Mouse (Mus musculus): Measurements from ENCODE around the gene Zc3hav1l. TPM values are rescaled to one million over a fixed set of nuclear protein-coding genes. Genes with fewer than 3 reads are reported as not detected.

The Zc3hav1l gene
- total and polyA plus RNA-seq, 3 experiments, result 5.6 to 30.6 (median 7.3) TPM

DNA sequence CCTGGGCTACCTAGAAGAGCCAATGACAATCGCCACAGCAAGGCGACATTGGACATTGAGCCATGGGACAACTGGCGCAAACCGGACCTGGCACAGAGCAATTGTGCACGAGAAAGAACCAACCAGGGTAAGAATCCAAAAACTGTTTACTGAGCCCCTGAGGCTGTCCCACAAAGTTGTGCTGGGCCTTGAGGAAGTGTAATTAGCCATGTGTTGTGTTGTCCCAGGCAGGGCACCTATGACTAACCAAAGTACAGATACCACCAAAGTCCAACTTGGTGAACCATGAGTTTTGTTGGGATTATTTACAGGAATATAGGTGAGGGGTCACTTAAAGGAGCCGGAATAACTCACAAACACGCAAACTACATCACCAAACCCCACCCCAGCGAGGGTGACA is 41.6 kb downstream of the Zc3hav1l start:
- TF ChIP-seq GATA2 (IDR thresholded peaks at IDR 0.05; ENCODE audit: borderline replicate concordance, low read depth, low read length) (no peak), POLR2AphosphoS5 (IDR thresholded peaks at IDR 0.05; ENCODE audit: insufficient replicate concordance, low read depth, low read length) (no peak), TAL1 (conservative IDR thresholded peaks at IDR 0.05; ENCODE audit: low read depth, low read length) (no peak), GATA1 (IDR thresholded peaks at IDR 0.05; ENCODE audit: borderline replicate concordance, low read length) (no peak), CTCF (IDR thresholded peaks at IDR 0.05; ENCODE audit: low read depth, low read length) (no peak)
- H3K9me3 ChIP-seq (replicated peaks), result no peaks in the 10 kb centered on the region

DNA sequence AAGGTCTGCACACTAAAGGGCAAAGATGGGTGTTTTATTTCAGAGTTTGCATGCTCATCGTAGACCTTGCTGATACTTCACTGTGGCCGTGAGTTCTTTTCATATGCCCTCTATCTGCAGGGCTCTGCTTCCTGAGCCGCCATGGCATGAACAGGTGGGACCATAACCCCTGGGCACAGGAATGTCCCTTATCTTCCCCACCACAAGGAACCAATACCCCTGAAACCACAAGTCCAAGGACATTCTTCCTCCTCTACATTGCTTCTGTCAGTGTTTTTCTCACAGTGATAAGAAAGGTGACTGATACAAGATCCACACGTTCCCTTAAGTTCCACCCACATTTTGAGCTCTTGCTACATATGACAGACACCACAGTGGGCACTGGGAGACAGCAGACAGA is 42.3 kb downstream of the Zc3hav1l start:
- TF ChIP-seq CTCF (IDR thresholded peaks at IDR 0.05; ENCODE audit: low read depth, low read length) (no peak), TAL1 (conservative IDR thresholded peaks at IDR 0.05; ENCODE audit: low read depth, low read length) (no peak), POLR2AphosphoS5 (IDR thresholded peaks at IDR 0.05; ENCODE audit: insufficient replicate concordance, low read depth, low read length) (no peak), GATA2 (IDR thresholded peaks at IDR 0.05; ENCODE audit: borderline replicate concordance, low read depth, low read length) (no peak), GATA1 (IDR thresholded peaks at IDR 0.05; ENCODE audit: borderline replicate concordance, low read length) (no peak)
- ATAC-seq (ENCODE audit: extremely low read depth, insufficient number of reproducible peaks, low FRiP score, poor library complexity, severe bottlenecking) (no peak), DNase-seq (ENCODE audit: low spot score) (no peak)
- H3K36me3 ChIP-seq (replicated peaks), result no peaks in the 10 kb centered on the region
- H3K4me1 ChIP-seq (ENCODE audit: insufficient read depth, low read depth, low read length), result peaks cover 18% of the 10 kb centered on the region
- H3K27me3 ChIP-seq (ENCODE audit: insufficient read depth, low read length), result peaks cover 53% of the 10 kb centered on the region
- H3K9me3 ChIP-seq (replicated peaks), result no peaks in the 10 kb centered on the region
- H3K4me3 ChIP-seq (ENCODE audit: low read depth, low read length), result no peak overlapping the region

More for the DNA sequence above, 41.6 kb downstream of the Zc3hav1l start:
- DNase-seq (ENCODE audit: low spot score), result no peak
- ATAC-seq (ENCODE audit: extremely low read depth, insufficient number of reproducible peaks, low FRiP score, poor library complexity, severe bottlenecking), result no peak
- Histone ChIP-seq H3K4me3 (ENCODE audit: low read depth, low read length) (no peak overlapping the region), H3K27me3 (ENCODE audit: insufficient read depth, low read length) (peaks cover 50% of the 10 kb centered on the region), H3K36me3 (replicated peaks) (no peaks in the 10 kb centered on the region), H3K4me1 (ENCODE audit: insufficient read depth, low read depth, low read length) (peaks cover 18% of the 10 kb centered on the region)

DNA sequence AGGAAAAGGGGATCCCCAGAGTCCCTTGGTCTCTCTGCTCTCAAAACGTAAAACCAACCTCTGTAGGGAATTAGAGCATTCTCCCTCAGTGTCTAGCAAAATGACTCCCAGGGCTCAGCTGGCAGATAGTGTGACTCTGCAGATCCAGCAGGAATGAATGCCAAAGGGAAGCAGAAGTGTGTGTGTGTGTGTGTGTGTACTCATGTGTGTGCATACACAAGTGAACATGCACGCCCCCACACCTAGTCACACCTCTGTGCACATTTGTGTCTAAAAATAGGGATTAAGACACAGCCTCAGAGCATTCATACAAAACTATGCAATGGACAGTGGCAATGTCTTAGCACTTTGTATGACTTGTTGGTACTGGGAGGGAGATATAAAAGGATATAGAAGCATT is 43.3 kb downstream of the Zc3hav1l start:
- TF ChIP-seq GATA1 (IDR thresholded peaks at IDR 0.05; ENCODE audit: borderline replicate concordance, low read length) (no peak), CTCF (IDR thresholded peaks at IDR 0.05; ENCODE audit: low read depth, low read length) (no peak), POLR2AphosphoS5 (IDR thresholded peaks at IDR 0.05; ENCODE audit: insufficient replicate concordance, low read depth, low read length) (no peak), TAL1 (conservative IDR thresholded peaks at IDR 0.05; ENCODE audit: low read depth, low read length) (no peak), GATA2 (IDR thresholded peaks at IDR 0.05; ENCODE audit: borderline replicate concordance, low read depth, low read length) (no peak)
- peaks cover 60% of the 10 kb centered on the region for H3K27me3 ChIP-seq (ENCODE audit: insufficient read depth, low read length)
- peaks cover 18% of the 10 kb centered on the region for H3K4me1 ChIP-seq (ENCODE audit: insufficient read depth, low read depth, low read length)

DNA sequence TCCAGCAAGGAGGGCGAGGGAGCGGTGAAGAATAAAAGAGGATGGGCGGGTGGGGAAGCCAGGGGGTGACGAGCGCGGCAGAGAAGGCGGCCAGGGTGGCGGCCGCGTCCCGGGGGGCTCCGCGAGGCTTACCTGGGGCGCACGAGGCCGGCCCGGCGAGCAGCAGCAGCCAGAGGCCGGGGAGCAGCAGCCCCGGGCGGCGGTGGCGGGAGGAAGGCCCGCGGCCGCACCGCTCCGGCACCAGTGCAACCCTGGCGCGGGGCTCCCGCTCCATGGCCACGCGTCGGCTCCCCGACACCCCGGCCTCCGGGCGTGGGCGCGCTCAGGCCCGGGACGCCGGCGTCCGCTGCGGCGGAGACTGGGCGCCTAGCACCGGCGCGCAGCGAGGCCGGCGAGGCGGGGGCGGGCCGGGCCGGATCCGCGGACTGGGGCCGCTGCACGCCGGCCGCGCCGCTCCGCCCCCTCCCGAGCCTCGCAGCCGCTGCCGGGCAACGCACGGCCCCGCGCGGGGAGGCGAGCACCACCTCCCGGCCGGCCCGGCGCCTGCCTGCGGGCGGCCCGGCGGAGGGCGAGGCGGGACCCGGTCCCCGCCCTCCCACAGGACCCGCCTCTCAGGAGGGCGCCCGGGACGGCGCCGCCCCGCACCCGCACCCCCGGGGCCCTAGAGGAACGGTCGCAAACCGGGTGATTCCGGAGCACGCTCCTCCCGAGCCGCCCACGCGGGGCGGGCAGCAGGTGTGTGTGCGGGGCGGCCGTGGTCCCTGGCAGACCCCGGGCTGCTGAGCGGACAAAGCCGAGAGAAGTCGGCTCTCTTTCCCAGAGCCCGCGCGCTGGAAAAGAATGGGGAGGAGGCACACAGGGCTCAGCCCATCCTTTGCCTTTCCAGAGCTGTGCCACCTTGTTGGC is 45.1 kb downstream of the Zc3hav1l start, which contains the start of gene D630045J12Rik:
Gene D630045J12Rik, minus strand, starts transcription at position 274 of the 906 bp plus-strand sequence.
- Histone ChIP-seq H3K4me3 (ENCODE audit: low read depth, low read length) (peak within 1 kb of the TSS; percentile 67), H3K27me3 (ENCODE audit: insufficient read depth, low read length) (peaks cover 72% of the 10 kb centered on the region), H3K4me1 (ENCODE audit: insufficient read depth, low read depth, low read length) (peaks cover 18% of the 10 kb centered on the region), H3K36me3 (replicated peaks) (no peaks in the 10 kb centered on the region), H3K9me3 (replicated peaks) (no peaks in the 10 kb centered on the region)
- TF ChIP-seq CTCF (IDR thresholded peaks at IDR 0.05; ENCODE audit: low read depth, low read length) (no peak), GATA2 (IDR thresholded peaks at IDR 0.05; ENCODE audit: borderline replicate concordance, low read depth, low read length) (no peak), POLR2AphosphoS5 (IDR thresholded peaks at IDR 0.05; ENCODE audit: insufficient replicate concordance, low read depth, low read length) (no peak), GATA1 (IDR thresholded peaks at IDR 0.05; ENCODE audit: borderline replicate concordance, low read length) (no peak), TAL1 (conservative IDR thresholded peaks at IDR 0.05; ENCODE audit: low read depth, low read length) (no peak)
- peak; percentile 56 for DNase-seq (ENCODE audit: low spot score)
- no peak for ATAC-seq (ENCODE audit: extremely low read depth, insufficient number of reproducible peaks, low FRiP score, poor library complexity, severe bottlenecking)

More for the DNA sequence above, 43.3 kb downstream of the Zc3hav1l start:
- no peaks in the 10 kb centered on the region for H3K36me3 ChIP-seq (replicated peaks)
- DNase-seq (ENCODE audit: low spot score), result no peak
- no peak for ATAC-seq (ENCODE audit: extremely low read depth, insufficient number of reproducible peaks, low FRiP score, poor library complexity, severe bottlenecking)
- no peaks in the 10 kb centered on the region for H3K9me3 ChIP-seq (replicated peaks)
- H3K4me3 ChIP-seq (ENCODE audit: low read depth, low read length), result no peak overlapping the region

DNA sequence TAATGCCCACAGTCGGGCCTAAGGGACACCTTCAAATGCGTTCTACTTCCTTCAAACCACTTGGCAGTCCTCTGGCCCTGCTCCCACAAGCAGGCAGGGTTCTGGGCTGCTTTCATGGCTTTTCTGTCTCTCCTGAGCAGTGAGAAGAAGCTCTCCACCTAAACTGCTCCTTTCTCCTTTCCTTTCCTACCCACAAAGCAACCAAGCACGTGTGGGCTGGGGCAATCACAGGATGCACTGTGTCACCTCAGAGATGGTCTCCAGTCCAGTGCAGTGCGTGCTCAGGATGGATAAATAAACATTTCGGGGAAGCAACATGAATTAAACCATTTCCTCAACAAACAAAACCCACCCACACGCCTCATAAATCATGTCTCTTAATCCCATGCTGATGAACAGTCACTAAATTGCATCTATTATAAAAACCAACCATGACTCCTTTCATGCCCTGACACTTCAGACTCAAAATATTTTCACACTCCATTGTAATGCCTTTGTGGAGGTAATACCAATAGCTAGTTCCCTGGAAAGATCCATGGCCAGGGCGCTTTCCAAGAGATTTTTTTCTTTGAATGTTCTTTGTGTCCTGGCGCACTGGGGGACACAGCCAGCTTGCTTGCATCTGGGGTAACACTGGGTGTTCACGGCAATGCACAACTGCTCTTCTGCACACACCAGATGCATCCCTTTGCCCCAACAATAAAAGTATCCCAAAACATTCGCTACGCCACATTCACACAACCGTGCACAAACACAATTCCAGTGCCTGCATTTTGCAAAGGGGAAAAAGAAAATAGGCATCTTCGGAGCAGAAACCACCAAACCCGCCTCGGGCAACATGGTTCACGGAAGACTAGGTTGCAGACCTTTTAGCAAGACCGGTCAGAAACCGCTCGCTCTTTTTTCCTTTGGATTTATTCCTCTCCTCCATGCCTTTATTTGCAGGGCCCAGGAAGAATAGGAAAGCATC is 46.0 kb downstream of the Zc3hav1l start:
- DNase-seq (ENCODE audit: low spot score) (no peak), ATAC-seq (ENCODE audit: extremely low read depth, insufficient number of reproducible peaks, low FRiP score, poor library complexity, severe bottlenecking) (no peak)
- Histone ChIP-seq H3K27me3 (ENCODE audit: insufficient read depth, low read length) (peaks cover 74% of the 10 kb centered on the region), H3K9me3 (replicated peaks) (no peaks in the 10 kb centered on the region), H3K4me1 (ENCODE audit: insufficient read depth, low read depth, low read length) (peaks cover 18% of the 10 kb centered on the region), H3K36me3 (replicated peaks) (no peaks in the 10 kb centered on the region), H3K4me3 (ENCODE audit: low read depth, low read length) (peak overlapping the region; percentile 67; the same call in 1 of the 2 replicates)
- TF ChIP-seq TAL1 (conservative IDR thresholded peaks at IDR 0.05; ENCODE audit: low read depth, low read length), result no peak
- TF ChIP-seq GATA2 (IDR thresholded peaks at IDR 0.05; ENCODE audit: borderline replicate concordance, low read depth, low read length), result no peak
